Mouse (Mus musculus) thymus, adult 2 months (tissue): Measurements from ENCODE around the gene Apbb2.

Experiments used
- CTCF ChIP-seq: fragments of 200-500 bp; IDR thresholded peaks from 2 replicates; pipeline ENCODE4 v1.5.1; 2012; ENCODE audit warnings: mild to moderate bottlenecking, control low read depth, low read length, moderate library complexity, borderline replicate concordance; ENCODE audit not compliant: control insufficient read depth, poor library complexity, insufficient read depth; ENCODE audit errors: extremely low read depth
- POLR2A ChIP-seq: fragments of 200-500 bp; IDR thresholded peaks from 2 replicates; pipeline ENCODE4 v1.6.1; 2012; ENCODE audit warnings: mild to moderate bottlenecking, low read length, control low read depth, moderate library complexity; ENCODE audit not compliant: control insufficient read depth, poor library complexity, insufficient read depth; ENCODE audit errors: extremely low read depth

- TF ChIP-seq POLR2A: no peak
- TF ChIP-seq CTCF: no peak
These were observed 347.4 kb downstream of the Apbb2 start for GRCm38 (mm10) chr5:66271141-66271540.
